Mouse (Mus musculus) cerebellum, adult 18-20 months (tissue): ENCODE results near the gene Gpx4.

Experiments
- DNase-seq, 2 experiments: peaks; one replicate each; pipeline ENCODE4 v3.0.0; 2021

Gene Gpx4

GRCm38 (mm10) chr10:80050885-80051617 lies 4.1 kb downstream of the Gpx4 start:
- DNase-seq: no peak

- no peak for DNase-seq
Observed at GRCm38 (mm10) chr10:80051618-80052373, 4.8 kb downstream of the Gpx4 start.

- no peak for DNase-seq
Observed at GRCm38 (mm10) chr10:80052374-80052764, 5.4 kb downstream of the Gpx4 start.

GRCm38 (mm10) chr10:80053259-80053780 lies 6.4 kb downstream of the Gpx4 start:
- peak; percentile 99 to 100 for DNase-seq

- DNase-seq: peak; percentile 55 to 72
Observed at GRCm38 (mm10) chr10:80053831-80054815, 7.2 kb downstream of the Gpx4 start.

GRCm38 (mm10) chr10:80054911-80055310 lies 7.9 kb downstream of the Gpx4 start:
- DNase-seq: peak in 1 of 2 experiments; percentile 50

- no peak for DNase-seq
Observed at GRCm38 (mm10) chr10:80055364-80055763, 8.4 kb downstream of the Gpx4 start.

GRCm38 (mm10) chr10:80055891-80056290 lies 8.9 kb downstream of the Gpx4 start:
- no peak for DNase-seq

GRCm38 (mm10) chr10:80056506-80056905 lies 9.5 kb downstream of the Gpx4 start:
- DNase-seq: no peak

GRCm38 (mm10) chr10:80056976-80057682 lies 10.2 kb downstream of the Gpx4 start:
- DNase-seq: no peak

- DNase-seq: peak in 1 of 2 experiments; percentile 58
Observed at GRCm38 (mm10) chr10:80057683-80058326, 10.8 kb downstream of the Gpx4 start.

- no peak for DNase-seq
Observed at GRCm38 (mm10) chr10:80063104-80063503, 16.1 kb downstream of the Gpx4 start.

- DNase-seq: no peak
Observed at GRCm38 (mm10) chr10:80063877-80064650, 17.1 kb downstream of the Gpx4 start.

- peak in 1 of 2 experiments; percentile 29 for DNase-seq
Observed at GRCm38 (mm10) chr10:80069251-80069650, 22.3 kb downstream of the Gpx4 start.

- no peak for DNase-seq
Observed at GRCm38 (mm10) chr10:80069948-80070450, 23.0 kb downstream of the Gpx4 start.

GRCm38 (mm10) chr10:80070837-80071515 lies 24.0 kb downstream of the Gpx4 start:
- peak; percentile 84 to 87 for DNase-seq

- DNase-seq: no peak
Observed at GRCm38 (mm10) chr10:80071516-80071900, 24.5 kb downstream of the Gpx4 start.

- DNase-seq: no peak
Observed at GRCm38 (mm10) chr10:80072623-80073489, 25.9 kb downstream of the Gpx4 start.
